Mouse (Mus musculus): ENCODE measurements around the gene Chd2. TPM values are rescaled to one million over a fixed set of nuclear protein-coding genes. Genes with fewer than 3 reads are reported as not detected.

Gene Chd2
- polyA plus RNA-seq, 2 experiments from 2014 or later, result 136 to 151 TPM

DNA sequence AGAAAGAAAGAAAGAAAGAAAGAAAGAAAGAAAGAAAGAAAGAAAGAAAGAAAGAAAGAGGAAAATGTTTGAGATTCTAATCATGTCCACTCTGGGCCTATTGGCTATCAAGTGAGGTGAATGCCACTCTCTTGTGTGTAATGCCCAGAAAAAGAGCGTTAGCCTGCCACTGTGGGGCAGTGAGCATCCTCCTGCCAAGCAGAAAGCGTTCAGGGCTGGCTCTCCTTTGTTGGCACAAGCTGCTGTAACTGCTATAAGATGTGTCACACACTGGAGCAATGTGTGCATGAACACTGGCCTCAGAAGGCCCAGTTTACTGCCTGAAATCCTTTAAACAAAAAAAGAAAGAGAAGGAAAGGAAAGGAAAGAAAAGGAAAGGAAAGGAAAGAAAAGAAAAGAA, 139.5 kb downstream of the Chd2 start:
- no peak for ATAC-seq

DNA sequence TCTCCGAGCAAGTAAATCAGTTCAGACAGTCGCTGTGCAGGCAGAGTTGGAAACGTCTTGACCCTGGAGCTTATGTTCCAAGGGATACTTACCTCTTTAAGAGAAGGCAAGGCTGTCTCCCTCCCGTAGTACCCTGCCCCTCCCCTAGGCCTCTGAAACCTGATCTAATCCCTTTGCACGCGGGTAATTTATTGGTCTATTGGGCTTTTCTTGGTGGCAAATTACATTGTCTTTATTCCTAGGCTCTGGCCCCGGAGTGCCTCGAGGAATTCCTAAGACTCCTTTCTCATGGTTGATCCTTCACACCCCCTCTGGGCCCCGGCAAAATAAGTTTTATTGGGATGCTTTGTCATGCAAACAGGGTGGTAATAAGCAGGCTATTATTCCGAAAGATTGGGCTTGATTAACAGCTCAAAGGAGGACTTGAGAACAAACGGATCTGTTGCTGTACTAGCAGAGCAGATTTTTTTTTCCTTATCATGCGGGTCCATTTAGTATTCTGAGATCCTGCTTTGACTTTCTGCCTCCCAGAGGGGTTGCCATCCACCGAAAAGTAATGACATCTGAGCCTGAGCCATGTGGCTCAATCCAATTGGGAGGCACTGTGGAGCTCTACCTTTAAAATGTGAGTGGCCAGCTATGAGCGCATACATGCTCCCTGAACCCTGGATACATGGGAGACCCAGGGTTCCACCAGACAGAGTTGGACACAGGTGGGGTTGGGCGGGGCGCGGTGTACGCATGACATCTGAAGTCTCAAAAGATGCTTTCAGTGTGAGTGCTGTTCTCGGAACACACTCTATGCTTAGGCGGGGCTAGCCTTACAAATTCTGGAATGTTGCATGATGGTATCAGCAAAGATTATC, 141.3 kb downstream of the Chd2 start:
- no peak for ATAC-seq

DNA sequence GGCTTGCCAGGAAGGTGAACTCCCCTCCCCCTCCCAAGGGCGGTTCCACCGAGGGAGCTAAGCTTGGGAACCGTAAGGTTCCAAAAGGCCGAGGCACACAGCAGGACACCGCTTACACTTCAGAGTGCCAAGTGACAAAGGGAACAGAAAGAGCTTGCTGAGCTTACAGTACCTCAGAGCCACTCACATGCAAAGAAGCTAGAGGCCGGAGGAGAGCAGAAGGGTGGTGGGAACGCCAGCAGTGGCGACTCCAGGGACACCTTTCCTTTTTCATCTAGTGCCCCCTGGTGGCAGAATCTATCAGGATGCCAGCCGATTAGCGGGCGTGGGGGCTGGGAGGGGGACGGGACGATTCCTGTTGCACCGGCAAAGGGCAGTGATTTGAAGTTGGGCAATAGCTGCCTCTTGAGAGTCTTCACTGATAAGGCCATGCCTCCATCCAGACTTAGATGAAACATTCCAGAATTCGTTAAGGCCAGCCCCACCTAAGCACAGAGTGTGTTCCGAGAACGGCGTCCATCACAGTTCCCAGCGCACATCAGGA, 142.1 kb downstream of the Chd2 start:
- ATAC-seq, result no peak

DNA sequence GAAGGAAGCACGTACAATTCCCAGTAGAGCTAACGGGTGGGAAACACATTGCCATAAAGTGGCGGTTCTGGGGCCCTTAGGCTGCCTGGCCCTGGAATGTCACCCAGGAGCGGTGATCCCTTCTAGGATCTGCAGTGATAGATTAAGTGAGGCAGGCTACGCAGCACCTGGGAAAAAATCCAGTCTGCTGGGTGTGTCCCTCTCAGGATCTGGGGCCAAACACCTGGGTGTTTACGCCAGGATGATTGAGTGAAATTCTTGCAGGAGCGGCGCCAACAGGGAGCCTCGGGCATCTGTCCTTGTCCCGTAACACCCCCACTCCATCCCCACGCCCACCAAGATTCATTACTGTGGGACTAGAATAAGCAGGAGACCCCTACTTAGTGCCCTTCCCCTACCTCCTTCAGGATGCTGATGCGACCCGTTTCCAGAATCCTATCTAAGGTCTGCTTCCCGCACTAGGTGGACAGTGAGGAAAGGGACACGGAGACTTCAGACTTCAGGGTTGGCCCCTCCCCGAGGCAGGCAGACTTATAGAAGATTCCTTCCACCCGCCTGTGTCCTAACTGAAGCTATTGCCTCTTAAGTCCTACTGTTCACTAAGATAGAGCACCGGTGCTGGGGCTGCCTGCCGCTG, 142.7 kb downstream of the Chd2 start:
- no peak for ATAC-seq

DNA sequence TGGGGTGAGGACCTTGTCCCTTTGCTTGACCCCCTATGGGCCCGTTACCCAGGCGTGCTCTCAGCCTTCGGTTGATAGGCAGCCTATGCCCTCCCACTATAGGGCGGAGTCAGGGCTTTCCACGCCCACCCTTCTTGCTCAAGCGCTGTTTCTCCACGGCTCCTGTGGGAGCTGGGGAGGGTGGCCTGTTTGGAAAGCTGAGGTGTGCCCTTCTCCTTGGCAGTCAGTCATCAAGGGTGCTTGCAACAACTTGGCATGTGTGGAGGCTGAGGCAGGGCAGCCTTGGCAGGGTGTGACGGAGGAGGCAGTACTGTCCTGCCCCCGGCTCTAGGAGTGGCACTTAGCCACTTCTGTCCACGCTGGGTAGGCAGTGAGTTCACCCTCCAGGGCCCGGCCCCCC, 143.3 kb downstream of the Chd2 start:
- ATAC-seq, result no peak

DNA sequence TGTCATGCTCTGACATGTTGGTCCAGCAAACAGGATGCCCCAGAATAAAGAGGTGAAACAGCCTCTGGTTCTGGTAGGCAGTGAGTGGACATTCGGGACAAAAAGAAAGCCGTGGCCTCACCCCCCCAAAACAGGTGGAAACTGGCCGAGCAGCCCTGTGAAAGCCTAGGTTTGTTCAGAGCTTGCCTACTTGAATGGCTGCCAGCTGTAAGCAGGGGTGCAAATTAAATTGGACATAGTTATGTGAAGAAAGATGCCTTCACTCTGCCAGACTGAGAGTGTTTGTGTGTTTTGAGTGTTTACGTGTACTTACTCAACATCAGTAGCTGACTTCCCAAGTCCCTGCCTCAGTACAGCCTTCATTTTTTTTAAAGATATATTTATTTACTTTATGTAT, 147.6 kb downstream of the Chd2 start:
- ATAC-seq, result no peak

DNA sequence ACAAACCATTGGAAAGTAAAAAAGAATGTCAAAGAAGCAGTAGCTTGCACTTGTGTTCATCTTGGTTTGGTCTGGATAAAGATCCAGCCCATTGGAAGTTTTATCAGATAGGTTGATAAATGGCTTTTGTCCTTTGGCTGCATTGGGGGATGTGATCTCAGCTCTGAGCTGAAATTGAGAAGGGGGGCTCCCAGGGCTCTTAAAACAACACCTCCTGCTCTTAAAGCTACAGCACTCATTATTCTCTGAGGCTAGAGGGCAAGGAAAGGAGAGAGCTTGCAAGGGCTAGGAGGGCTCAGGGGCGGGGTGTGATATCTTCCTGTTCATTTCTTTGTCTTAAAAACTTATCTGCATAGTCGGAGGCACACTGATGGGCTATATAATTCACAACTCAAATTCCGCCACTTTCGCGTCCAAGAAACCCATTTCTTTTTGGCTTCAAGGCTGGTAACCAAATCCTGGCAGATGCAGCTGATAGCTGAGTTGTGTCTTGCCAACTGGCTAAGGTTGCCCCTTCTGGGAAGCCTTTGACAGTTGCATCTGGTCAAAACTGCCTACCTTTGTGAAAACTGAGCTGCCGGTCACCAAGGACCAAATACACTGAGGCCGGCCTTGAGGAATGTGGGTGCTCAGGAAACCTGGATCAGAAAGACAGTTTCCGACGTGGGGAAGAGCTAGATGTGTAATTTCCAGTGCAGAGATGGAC, 148.2 kb downstream of the Chd2 start:
- no peak for ATAC-seq

DNA sequence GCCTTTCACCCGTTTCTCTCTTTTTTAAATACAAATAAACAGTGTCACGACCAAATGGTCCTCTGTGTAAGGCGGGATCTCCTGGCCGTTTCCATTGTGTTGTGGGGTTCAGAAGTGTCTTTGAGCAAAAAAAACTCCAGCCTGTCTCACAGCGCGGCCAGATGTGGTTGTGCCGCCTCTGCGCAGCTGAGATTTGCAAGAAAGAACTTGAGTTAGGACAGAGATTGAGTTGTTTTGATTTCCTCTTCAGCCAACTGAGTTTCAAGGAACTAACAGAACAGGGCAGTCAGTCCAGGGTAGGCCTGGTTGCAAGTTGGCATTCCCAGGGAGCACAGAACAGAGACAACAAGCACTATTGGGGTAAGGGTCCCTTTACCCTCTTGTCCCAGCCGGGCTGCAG, 149.3 kb downstream of the Chd2 start:
- ATAC-seq, result no peak

DNA sequence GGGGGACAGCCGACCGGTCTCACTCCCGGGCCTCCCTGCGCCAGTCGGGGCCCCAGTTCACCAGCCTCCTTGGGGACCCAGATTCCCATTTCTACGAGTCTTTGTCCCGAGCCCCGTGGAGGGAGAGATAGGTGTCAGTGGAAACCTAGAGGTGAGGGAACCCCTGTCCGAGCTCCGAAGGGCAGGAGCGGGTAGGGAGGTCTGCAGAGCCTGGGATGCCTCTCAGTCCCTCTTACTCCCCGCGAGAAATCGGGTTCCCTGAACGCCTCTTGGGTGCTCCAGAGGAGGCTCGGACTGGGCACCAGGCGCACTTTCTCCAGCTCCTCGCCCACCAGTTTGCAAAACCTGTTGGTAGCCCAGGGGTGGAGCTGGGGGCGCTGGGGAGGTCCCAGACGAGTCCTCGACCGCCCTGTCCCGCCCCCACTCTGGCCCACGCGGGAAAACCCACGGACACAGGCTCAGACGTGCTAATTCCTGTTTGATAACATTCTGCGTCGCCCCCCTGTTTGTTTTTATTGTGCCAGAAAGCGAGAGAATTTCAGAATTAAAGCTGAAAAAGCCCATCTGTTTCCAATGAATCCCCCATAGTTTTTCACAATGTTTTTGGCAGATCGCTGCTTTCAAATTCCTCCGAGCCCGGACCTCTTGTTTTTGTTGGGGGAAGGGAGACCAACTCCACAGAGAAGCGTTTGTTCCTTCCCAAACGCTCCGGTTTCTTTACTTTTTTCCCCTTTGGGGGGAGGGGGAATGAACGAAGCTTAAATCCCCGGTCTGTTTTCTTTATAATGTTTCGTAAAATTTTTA, 149.9 kb downstream of the Chd2 start:
- ATAC-seq, result no peak

DNA sequence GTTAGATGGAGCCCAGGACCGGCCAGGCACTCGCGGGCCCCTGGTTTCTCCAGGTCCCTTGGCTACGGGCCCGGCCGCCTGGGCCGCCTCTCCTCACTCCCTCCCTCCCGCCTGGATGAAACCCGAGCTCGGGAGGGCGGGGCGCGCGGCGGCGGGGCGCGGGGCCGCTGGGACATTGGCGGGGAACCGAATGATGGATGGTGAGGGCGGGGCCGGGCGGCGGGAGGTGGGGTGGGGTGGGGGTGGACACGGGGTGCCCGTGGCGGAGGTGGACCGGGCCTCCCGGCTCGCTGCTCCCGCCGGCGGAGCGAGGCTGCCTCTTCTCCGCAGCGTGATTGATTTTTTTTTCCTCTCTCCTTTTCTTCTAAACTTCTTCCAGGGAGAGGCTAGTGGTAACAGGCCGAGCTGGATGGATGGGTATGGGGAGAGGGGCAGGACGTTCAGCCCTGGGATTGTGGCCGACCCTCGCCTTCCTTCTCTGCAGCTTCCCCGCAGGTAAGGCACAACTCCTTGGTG, 150.6 kb downstream of the Chd2 start:
- no peak for ATAC-seq

DNA sequence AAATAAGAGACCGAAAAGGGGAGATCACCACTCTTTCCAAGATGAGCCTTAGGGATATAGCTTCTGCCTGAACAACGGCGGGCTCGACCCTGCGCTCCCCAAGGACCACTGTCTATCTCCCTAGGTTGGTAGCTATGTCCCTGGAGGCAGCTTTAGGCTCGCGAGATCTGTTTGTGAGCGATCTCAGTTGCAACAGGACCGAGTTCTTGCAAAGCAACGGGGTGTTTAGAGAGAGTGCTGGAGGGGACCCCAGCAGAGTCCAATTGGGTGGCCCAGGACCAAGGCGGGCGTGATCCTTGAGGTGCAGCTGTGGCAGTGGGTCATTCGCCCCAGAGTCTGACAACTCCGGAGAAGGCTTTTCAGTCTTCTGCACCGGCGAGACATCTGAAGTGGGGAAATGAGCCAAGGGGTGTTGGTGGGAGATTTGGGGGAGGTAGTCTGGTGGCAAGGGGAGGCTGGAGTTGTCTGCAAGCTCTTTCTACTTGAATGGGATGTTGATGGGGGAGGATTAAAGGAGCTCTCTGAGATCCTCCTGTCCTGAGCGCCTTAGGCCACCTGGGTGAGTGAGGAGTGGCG, 151.1 kb downstream of the Chd2 start:
- no peak for ATAC-seq

DNA sequence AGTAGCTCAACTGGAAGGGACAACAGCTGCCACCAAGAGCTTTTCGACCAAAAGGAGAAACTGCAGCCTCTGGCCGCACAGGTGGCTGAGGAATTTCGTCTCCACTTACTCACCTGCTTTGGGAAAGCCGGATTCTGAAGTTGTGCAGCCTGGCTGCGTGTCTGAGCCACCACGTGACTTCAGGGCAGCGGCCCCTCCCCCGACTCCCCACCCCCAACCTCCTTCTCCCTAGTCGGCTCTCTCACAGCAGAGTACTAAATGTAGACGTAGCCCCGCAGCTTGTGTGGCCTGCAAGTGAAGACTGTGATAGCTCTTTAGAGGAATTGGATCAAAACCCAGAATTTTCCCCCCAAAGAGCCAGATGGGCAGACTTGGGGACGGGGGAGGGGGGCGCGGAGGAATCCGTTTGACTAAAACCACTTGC, 151.7 kb downstream of the Chd2 start:
- ATAC-seq, result no peak

DNA sequence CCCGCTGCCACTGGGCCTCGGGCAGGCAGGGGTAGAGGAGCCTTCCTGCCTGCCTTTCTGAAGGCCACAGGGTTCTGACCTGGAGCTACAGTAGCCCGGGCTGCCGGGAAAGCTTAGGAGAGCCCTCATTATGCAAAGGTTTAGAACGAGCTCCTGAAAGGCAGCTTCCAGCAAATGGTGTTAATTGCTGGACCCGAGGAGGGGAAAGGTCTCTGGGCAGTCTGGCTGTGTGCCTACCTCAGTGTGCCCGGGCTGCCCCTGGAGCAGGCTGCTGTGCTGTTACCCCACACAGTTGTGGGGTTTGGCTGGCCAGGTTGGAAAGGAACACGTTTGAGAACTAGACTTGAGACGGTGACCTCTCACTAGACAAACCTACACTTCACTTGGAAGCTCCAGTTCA, 152.2 kb downstream of the Chd2 start:
- no peak for ATAC-seq

DNA sequence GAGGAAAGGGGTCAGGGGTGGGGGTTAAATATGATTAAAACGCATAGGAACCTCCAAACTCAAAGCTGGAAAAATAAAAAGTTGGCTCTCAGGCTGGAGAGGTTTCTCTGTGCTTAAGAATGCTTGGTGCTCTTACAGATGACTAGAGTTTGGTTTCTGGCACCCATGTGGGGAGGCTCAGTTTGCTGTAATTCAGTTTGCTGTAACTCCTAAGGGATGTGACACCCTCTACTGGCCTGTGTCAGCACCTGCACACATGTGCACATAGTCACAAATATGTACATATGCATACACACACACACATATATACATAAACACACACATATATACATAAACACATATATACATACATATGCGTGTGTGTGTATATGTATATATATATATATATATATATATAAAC, 152.8 kb downstream of the Chd2 start:
- ATAC-seq, result no peak

DNA sequence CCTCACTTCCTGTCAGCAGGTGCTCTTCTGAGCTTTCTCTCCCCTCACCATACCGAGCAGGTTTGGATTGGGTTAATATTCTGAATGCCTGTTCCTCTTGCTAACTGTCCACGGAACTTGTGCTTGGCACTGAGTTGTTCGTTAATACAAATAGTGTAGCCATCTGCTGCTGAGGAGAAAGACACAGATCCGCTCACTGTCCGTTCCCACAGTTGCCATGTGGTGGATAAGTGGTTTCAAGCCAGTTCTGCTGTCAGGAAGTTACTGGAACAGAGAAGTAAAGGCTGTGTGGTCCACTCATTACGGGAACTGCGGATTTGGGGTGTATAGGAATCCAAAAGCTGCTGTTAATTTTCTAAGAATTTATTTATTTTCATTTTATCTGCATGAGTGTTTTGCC, 158.8 kb downstream of the Chd2 start:
- ATAC-seq, result no peak

DNA sequence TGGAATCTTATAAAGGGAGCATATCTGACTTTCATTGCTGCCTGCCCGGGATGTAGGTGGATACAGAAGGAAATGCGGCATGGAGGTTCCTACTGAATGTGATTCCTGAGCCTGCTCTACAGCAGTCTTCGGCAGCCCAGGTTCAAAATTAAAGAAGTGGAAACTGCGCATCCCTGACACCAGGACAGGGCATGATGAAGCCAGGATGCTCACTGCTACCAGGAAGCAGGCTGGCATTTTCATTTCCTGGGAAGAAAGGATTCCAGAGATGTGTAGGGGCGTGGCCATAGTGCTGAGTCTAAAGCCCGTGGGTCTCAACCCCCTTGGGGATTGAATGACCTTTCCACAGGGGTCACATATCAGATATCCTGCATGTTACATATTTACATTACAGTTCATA, 163.6 kb downstream of the Chd2 start:
- ATAC-seq, result no peak

DNA sequence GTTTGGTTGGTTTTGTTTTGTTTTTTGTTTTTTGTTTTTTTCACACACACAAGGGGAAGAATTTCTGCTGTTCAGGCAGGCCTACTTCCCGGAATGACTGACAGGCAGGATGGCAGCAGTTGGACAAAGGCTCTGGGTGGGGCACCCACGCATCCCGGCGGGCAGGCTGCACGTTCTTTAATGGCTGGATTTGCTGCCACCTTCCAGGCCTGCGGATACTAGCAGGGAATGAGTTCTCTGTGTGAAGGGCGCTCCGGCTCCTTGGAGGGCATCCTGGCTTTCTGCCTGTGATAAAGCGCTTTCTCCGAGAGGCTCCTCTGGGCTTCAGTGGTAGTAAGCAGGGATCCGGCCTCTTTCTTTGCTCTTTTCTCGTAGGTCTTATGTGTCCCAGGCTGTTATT, 164.3 kb downstream of the Chd2 start:
- ATAC-seq, result no peak

All from activated CD4-positive, CD25-positive, alpha-beta regulatory T cell, adult 4 months (primary cell).